Mouse (Mus musculus) neural tube, embryonic 12.5 days (tissue): ENCODE measurements around the gene Upb1. TPM values are rescaled to one million over a fixed set of nuclear protein-coding genes. Genes with fewer than 3 reads are reported as not detected.

Source experiments
- ATAC-seq: fragments of 200-750 bp; cut with Nextera tagmentation; 2 replicates; pipeline ENCODE4 v1.8.0; 2017; ENCODE audit warnings: low read depth, mild to moderate bottlenecking, moderate TSS enrichment, moderate library complexity; ENCODE audit not compliant: low FRiP score
- H3K27ac ChIP-seq: fragments of 300-500 bp; sonication (generic); 2 replicates; pipeline ENCODE4 v1.5.1; 2016
- H3K27me3 ChIP-seq: fragments of 300-500 bp; sonication (generic); replicated peaks from 2 replicates; pipeline ENCODE4 v1.6.1; 2016; ENCODE audit warnings: mild to moderate bottlenecking
- H3K36me3 ChIP-seq: fragments of 300-500 bp; sonication (generic); 2 replicates; pipeline ENCODE4 v1.6.1; 2016; ENCODE audit warnings: mild to moderate bottlenecking
- H3K4me1 ChIP-seq: fragments of 300-500 bp; sonication (generic); 2 replicates; pipeline ENCODE4 v1.6.1; 2016
- H3K4me2 ChIP-seq: fragments of 300-500 bp; sonication (generic); replicated peaks from 2 replicates; pipeline ENCODE4 v1.6.1; 2016; ENCODE audit warnings: mild to moderate bottlenecking
- H3K4me3 ChIP-seq: fragments of 300-500 bp; sonication (generic); 2 replicates; pipeline ENCODE4 v1.5.1; 2016
- H3K9ac ChIP-seq: fragments of 300-500 bp; sonication (generic); 2 replicates; pipeline ENCODE4 v1.6.1; 2016; ENCODE audit warnings: mild to moderate bottlenecking
- H3K9me3 ChIP-seq: fragments of 300-500 bp; sonication (generic); 2 replicates; pipeline ENCODE4 v1.6.1; 2016; ENCODE audit warnings: mild to moderate bottlenecking
- WGBS: fragments of 180-500 bp; shearing (Covaris S2); methylation state at CpG from one replicate; pipeline ENCODE4 v1.1.7; 2016; 5-methylcytosine and 5-hydroxymethylcytosine counted together
- polyA plus RNA-seq: library from polyadenylated mRNA; unstranded; fragments of >200 nt; fragmentation: Nextera tagmentation; extraction: Ambion mirVana; gene quantifications from 2 replicates; pipeline ENCODE4 v1.2.1, GENCODE M21; 2016

Gene Upb1
- polyA plus RNA-seq, 1 experiment from 2014 or later: 0.10 TPM

DNA sequence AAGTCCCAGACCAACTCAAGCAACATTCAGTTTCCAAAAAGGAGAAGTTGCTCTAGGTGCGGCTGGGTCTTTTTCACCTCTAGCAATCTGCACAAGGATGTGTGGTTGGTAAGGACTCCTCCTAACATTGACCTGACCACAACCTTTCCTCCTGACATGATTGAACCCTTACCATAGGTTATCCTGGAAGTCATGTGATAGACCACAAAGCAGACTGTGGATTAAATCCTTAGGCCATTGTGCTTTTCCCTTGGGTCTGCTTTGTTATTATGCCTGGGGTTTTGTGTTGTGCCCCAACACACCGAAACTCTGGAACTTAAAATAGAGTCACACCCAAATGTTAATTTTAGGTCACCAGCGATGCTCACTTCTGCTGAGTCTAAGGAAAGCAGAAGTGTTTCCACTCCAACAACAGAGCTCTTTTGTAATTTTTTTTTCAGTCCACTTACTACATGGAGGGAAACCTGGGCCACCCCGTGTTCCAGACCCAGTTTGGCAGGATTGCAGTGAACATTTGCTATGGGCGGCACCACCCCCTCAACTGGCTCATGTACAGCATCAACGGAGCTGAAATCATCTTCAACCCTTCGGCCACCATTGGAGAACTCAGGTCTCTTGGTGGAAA lies 28.7 kb downstream of the Upb1 start:
- H3K4me1 ChIP-seq: no peaks in the 10 kb centered on the region
- H3K4me2 ChIP-seq: no peak overlapping the region
- no peak overlapping the region for H3K27ac ChIP-seq
- H3K9me3 ChIP-seq: 0 out of 2 replicates have a peak, but pooled peaks cover 5% of the 10 kb centered on the region
- H3K27me3 ChIP-seq: no peaks in the 10 kb centered on the region
- no peaks in the 10 kb centered on the region for H3K36me3 ChIP-seq
- no peak for ATAC-seq
- H3K4me3 ChIP-seq: no peak overlapping the region
- no peak overlapping the region for H3K9ac ChIP-seq
- 92% methylated on average over 7 of the region's 7 CpGs for WGBS

DNA sequence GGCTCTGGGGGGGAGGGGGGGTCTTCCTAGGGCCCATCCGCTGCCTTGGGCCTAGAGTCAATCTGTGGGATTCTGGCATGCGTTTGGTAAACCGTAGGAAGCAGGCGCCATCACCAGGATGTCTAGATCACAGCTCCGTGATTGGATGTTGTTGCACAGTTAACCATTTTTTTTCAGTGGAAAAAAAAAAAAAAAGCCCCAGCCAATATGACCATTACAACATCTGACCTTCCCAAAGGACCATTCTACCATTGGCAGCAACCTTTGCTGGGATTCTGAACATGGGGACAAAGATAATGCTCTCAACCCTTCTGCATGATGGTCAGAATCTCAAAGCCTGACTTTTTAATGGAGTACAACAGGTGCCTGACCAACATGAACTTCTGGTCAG lies 29.2 kb downstream of the Upb1 start:
- H3K9ac ChIP-seq: no peak overlapping the region
- H3K4me1 ChIP-seq: no peaks in the 10 kb centered on the region
- 0 out of 2 replicates have a peak, but pooled peaks cover 5% of the 10 kb centered on the region for H3K9me3 ChIP-seq
- no peak overlapping the region for H3K27ac ChIP-seq
- H3K36me3 ChIP-seq: no peaks in the 10 kb centered on the region
- WGBS: 86% methylated on average over 5 of the region's 5 CpGs
- no peak overlapping the region for H3K4me3 ChIP-seq
- H3K4me2 ChIP-seq: no peak overlapping the region
- H3K27me3 ChIP-seq: no peaks in the 10 kb centered on the region
- no peak for ATAC-seq

DNA sequence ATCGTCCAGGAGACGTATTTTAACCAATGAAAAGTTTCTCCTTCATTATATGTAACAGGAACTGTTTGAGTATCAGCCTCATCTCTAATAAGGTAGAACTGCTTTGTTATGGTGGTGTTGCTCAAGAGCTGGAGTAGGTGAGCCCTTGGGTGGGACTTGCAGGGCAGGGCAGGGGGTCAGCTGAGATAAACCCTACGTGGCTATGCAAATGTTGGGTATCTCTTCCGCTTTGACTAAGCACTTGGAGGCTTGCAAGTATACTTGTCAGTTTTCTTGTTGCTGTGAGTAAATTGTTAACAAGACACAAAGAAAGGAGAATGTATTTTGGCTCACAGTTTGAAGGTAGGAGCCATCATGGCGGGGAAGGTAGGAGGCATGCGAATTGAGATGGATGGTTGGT lies 29.7 kb downstream of the Upb1 start:
- WGBS: 91% methylated on average over 6 of the region's 6 CpGs
- no peak overlapping the region for H3K4me3 ChIP-seq
- no peaks in the 10 kb centered on the region for H3K4me1 ChIP-seq
- no peak overlapping the region for H3K27ac ChIP-seq
- ATAC-seq: no peak
- H3K9me3 ChIP-seq: 0 out of 2 replicates have a peak, but pooled peaks cover 5% of the 10 kb centered on the region
- no peak overlapping the region for H3K4me2 ChIP-seq
- no peak overlapping the region for H3K9ac ChIP-seq
- H3K36me3 ChIP-seq: no peaks in the 10 kb centered on the region
- H3K27me3 ChIP-seq: no peaks in the 10 kb centered on the region

DNA sequence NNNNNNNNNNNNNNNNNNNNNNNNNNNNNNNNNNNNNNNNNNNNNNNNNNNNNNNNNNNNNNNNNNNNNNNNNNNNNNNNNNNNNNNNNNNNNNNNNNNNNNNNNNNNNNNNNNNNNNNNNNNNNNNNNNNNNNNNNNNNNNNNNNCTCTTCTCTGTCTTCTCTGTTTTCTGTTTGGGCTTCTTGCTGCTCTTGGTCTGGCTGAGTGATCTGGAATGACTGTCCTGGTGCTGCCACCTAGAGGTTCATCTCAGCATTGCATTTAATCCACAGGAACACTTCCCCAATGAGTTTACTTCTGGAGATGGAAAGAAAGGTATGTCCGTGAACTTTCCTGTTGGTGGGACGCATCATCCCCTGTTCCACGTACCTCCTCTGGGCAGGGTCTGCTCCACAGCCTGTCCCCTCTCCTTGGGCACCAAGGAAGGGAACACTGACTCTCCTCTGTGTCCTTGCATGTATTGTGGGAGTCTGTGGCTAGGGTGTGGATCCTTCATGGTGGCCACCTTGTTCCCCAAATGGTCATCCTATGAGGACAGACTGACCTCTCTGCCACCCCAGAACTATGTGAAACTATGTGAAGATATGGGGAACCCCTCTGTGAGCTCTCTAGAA lies 35.8 kb downstream of the Upb1 start:
- no peak overlapping the region for H3K9ac ChIP-seq
- no peak overlapping the region for H3K27ac ChIP-seq
- 0 out of 2 replicates have a peak, but pooled peaks cover 9% of the 10 kb centered on the region for H3K4me1 ChIP-seq
- H3K4me3 ChIP-seq: no peak overlapping the region
- H3K9me3 ChIP-seq: no peaks in the 10 kb centered on the region
- no peaks in the 10 kb centered on the region for H3K36me3 ChIP-seq
- ATAC-seq: 0 out of 2 replicates have a peak, but pooled peaks have one; percentile 23
- H3K27me3 ChIP-seq: no peaks in the 10 kb centered on the region
- H3K4me2 ChIP-seq: no peak overlapping the region
- WGBS: 26% methylated on average over 3 of the region's 3 CpGs

DNA sequence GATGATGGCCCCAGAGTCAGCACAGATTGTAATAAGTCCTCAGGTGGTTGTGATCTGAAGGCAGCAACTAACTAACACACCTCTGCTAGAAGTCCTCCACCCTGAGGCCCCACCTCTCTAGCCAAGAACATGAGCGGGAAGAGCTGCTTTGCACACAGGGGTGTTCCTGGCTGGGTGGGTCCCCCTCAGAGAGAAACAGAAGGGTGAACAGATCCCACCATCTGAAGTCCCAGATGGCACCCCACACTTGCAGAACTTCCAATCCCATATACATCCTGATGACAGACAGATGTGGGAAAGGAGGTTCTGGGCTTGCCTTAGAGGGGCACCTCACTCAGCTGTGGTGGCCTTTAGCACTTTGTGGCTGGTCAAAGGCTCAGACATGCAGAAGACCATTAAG lies 36.4 kb downstream of the Upb1 start:
- 96% methylated on average over 1 of the region's 1 CpGs for WGBS
- no peak overlapping the region for H3K4me3 ChIP-seq
- ATAC-seq: 0 out of 2 replicates have a peak, but pooled peaks have one; percentile 13
- H3K36me3 ChIP-seq: no peaks in the 10 kb centered on the region
- 0 out of 2 replicates have a peak, but pooled peaks cover 9% of the 10 kb centered on the region for H3K4me1 ChIP-seq
- H3K27me3 ChIP-seq: no peaks in the 10 kb centered on the region
- no peak overlapping the region for H3K27ac ChIP-seq
- H3K9ac ChIP-seq: no peak overlapping the region
- no peak overlapping the region for H3K4me2 ChIP-seq
- no peaks in the 10 kb centered on the region for H3K9me3 ChIP-seq

DNA sequence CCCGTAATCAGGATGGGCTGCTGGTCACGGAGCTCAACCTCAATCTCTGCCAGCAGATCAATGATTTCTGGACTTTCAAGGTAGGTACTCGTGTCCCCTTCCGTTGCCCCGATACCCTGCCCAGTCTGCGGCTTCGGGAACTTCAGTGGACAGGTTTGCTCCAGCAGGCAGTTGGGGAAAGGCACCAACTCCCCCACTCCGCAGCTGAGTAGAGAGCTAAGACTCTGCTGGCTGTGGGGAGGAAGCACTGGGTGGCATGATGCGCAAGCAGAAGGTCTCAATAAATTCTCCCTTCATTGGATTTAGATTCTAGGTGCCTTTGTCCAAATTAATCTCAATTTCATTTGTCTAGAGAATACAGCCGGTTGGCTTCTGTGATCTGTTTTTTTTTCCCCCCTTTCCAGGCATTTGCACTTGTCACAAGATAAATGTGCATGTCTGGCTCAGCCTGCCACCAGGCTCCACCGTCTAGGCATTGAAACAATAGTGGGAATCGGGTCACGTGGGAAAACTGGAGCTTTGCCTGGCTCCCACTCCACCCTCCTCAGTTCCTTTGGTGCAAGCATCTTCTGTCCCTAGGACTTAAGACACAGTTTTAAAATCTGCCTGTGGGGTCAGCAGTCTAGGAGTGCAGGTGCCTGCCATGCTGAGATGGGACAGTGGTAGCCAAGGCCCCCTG lies 37.4 kb downstream of the Upb1 start:
- Histone ChIP-seq H3K4me2 (no peak overlapping the region), H3K4me1 (0 out of 2 replicates have a peak, but pooled peaks cover 9% of the 10 kb centered on the region), H3K27ac (no peak overlapping the region), H3K4me3 (no peak overlapping the region), H3K27me3 (no peaks in the 10 kb centered on the region), H3K36me3 (no peaks in the 10 kb centered on the region), H3K9me3 (no peaks in the 10 kb centered on the region), H3K9ac (no peak overlapping the region)
- ATAC-seq: peak; percentile 81
- 56% methylated on average over 13 of the region's 13 CpGs for WGBS

DNA sequence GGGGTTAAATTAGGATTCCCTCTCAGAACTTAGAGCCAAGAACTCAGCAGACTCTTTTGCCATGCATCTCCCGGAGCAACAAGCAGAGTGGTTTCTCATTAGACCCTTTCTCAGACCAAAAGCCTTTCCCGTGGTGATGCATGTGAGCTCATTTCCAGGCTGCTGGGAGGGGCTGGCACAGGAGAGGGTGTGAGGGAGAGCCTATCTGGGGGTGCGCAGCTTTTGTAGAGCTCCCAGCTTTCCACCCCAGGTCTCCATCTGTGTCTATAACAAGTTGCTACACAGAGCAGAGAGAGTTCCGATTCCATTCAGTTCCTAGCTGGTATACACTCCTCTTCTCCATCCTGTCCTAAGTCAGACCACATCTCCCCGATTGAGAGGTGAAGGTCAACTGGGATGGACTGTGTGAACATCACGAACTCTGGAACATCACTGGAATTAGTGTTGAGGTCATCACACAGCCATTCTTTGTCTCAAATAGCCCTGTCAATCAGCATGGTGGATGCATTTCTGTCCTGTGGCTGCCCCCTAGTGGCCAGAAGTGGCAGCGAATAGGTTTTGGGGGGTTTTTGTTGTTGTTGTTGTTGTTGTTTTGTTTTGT lies 38.4 kb downstream of the Upb1 start:
- 0 out of 2 replicates have a peak, but pooled peaks cover 9% of the 10 kb centered on the region for H3K4me1 ChIP-seq
- no peaks in the 10 kb centered on the region for H3K9me3 ChIP-seq
- H3K27ac ChIP-seq: no peak overlapping the region
- no peaks in the 10 kb centered on the region for H3K27me3 ChIP-seq
- H3K36me3 ChIP-seq: no peaks in the 10 kb centered on the region
- 50% methylated on average over 7 of the region's 7 CpGs for WGBS
- H3K4me2 ChIP-seq: no peak overlapping the region
- ATAC-seq: no peak
- H3K9ac ChIP-seq: no peak overlapping the region
- H3K4me3 ChIP-seq: no peak overlapping the region

DNA sequence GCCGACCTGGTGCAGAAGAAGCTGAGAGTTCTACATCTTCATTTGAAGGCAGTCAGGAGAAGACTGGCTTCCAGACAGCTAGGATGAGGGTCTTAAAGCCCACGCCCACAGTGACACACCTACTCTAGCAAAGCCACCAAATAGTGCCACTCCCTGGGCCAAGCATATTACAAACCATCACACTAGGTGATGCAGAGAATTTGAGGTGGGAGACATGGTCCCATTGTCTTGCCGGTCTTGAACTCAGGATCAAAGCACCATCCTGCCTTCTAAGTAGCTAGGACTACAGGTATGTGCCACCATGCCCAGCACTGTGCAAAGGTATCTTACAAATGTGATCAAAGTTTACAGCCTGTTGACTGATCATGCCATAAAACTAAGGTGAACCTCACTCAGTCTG lies 39.8 kb downstream of the Upb1 start:
- Histone ChIP-seq H3K4me2 (no peak overlapping the region), H3K27ac (no peak overlapping the region), H3K36me3 (no peaks in the 10 kb centered on the region), H3K9me3 (no peaks in the 10 kb centered on the region), H3K4me3 (no peak overlapping the region), H3K9ac (no peak overlapping the region), H3K27me3 (no peaks in the 10 kb centered on the region), H3K4me1 (peaks cover 9% of the 10 kb centered on the region; the same call in 1 of the 2 replicates)
- 85% methylated on average over 3 of the region's 3 CpGs for WGBS
- no peak for ATAC-seq

DNA sequence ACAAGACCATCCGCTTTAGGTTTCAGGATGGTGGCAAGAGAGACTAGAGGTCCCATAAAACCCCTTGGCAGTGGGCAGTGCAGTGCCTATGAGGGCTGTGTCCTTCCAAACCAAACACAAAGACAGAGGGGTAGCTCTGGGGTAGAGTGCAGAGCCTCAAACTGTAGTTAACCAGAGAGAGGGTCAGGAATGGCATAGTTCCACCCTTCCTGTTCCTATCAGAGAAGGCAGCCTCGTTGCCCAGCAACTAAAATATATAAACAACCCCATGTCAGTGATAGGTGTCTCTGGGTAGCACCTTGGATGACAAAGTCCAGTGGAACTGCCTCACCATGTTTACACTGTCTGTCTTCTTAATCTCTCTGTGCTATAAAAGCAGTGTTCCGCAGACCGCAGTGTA lies 40.9 kb downstream of the Upb1 start:
- ATAC-seq: no peak
- H3K4me1 ChIP-seq: peaks cover 9% of the 10 kb centered on the region; the same call in 1 of the 2 replicates
- H3K4me3 ChIP-seq: no peak overlapping the region
- 84% methylated on average over 4 of the region's 4 CpGs for WGBS
- no peaks in the 10 kb centered on the region for H3K9me3 ChIP-seq
- no peak overlapping the region for H3K4me2 ChIP-seq
- no peak overlapping the region for H3K9ac ChIP-seq
- H3K27me3 ChIP-seq: no peaks in the 10 kb centered on the region
- no peak overlapping the region for H3K27ac ChIP-seq
- H3K36me3 ChIP-seq: no peaks in the 10 kb centered on the region

DNA sequence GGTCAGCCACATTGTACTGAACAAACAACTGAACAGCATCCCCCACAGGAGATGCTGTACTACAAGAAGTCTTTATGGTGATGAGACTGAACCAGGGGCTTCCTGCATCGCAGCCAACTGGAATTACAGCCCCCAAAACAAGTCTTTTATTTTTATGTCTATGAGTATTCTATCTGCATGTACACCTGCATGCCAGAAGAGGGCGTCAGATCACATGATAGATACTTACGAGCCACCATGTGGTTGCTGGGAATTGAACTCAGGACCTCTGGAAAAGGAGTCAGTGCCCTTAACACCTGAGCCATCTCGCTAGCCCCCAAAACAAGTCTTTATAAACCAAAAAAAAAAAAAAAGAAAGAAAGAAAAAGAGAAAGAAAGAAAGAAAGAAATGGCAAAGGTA lies 42.1 kb downstream of the Upb1 start:
- 82% methylated on average over 4 of the region's 4 CpGs for WGBS
- Histone ChIP-seq H3K9ac (no peak overlapping the region), H3K36me3 (no peaks in the 10 kb centered on the region), H3K27me3 (no peaks in the 10 kb centered on the region), H3K4me1 (peaks cover 4% of the 10 kb centered on the region; the same call in 1 of the 2 replicates), H3K9me3 (no peaks in the 10 kb centered on the region), H3K4me3 (no peak overlapping the region), H3K4me2 (no peak overlapping the region), H3K27ac (no peak overlapping the region)
- no peak for ATAC-seq

DNA sequence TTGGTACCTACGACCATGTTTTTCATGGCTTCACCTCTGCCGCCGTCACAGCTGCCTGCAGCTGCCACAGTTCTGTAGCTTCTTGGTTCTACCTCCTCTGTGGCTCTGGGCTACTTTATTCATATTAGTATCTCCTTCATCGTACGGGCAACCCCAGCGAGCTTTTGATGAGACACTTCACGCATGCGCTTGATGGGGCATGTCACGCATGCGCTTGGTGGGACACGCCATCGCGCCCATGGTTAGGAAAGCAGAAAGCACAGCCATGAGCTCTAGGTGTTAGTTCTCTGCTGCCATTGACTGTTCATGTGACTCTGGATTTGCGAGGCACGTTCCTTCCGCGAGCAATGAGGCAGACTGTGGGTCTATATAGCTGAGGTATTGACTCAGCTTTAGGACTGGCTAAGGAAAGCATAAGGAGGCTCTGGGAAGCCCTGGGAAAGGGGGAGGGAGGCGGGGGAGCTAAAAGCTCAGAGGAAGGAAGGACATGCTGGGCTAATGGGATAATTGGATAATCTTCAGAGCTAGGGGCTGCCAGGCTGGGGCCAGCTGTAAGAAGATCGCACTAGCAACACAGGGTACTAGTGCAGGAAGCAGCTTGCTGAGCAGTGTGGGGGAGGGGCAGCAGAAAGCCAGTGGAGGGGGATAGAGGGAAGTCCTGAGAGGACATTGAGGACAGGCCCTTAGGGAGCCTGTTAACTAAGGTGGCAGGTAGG lies 43.4 kb downstream of the Upb1 start:
- peak; percentile 48; the same call in 1 of the 2 replicates for ATAC-seq
- H3K4me1 ChIP-seq: no peaks in the 10 kb centered on the region; the same call in 1 of the 2 replicates
- WGBS: 76% methylated on average over 19 of the region's 19 CpGs
- H3K9me3 ChIP-seq: no peaks in the 10 kb centered on the region
- H3K4me2 ChIP-seq: no peak overlapping the region
- no peak overlapping the region for H3K27ac ChIP-seq
- H3K27me3 ChIP-seq: no peaks in the 10 kb centered on the region
- H3K36me3 ChIP-seq: no peaks in the 10 kb centered on the region
- H3K4me3 ChIP-seq: no peak overlapping the region
- H3K9ac ChIP-seq: no peak overlapping the region

DNA sequence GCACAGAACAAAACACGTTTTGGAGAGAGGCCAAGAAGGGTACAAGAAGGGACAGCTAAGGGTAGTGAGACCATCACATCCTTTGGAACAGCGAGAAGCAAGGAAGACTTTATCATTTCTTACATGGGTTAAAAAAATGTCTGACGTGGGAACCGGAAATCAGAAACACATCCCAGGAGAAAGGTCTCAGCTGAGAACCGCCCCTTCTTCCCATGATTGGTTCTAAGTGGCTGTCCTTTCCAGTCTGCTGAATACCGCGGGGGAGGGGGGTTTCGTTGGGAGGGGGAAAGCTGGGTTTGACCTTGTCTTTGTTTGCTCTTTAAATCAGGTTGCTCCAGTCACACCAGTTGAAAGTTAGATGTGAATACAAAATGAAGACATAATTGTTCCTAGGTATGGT lies 44.1 kb downstream of the Upb1 start:
- Histone ChIP-seq H3K9ac (no peak overlapping the region), H3K4me1 (no peaks in the 10 kb centered on the region; the same call in 1 of the 2 replicates), H3K9me3 (no peaks in the 10 kb centered on the region), H3K27me3 (no peaks in the 10 kb centered on the region), H3K4me2 (no peak overlapping the region), H3K27ac (no peak overlapping the region), H3K4me3 (no peak overlapping the region), H3K36me3 (no peaks in the 10 kb centered on the region)
- no peak for ATAC-seq
- WGBS: 65% methylated on average over 8 of the region's 8 CpGs
